Mouse (Mus musculus) embryonic fibroblast, embryonic 13.5 days (primary cell): Measurements from ENCODE around the gene Slc22a6.

Experiments used
- CTCF ChIP-seq: IDR thresholded peaks from 2 replicates; pipeline ENCODE4 v1.5.1; 2011; ENCODE audit warnings: mild to moderate bottlenecking, control low read depth, low read length, moderate library complexity, borderline replicate concordance; ENCODE audit not compliant: insufficient read depth
- POLR2A ChIP-seq: IDR thresholded peaks from 2 replicates; pipeline ENCODE4 v1.6.1; 2011; ENCODE audit warnings: low read depth, mild to moderate bottlenecking, control low read depth, low read length, moderate library complexity

- TF ChIP-seq CTCF: no peak
- no peak for TF ChIP-seq POLR2A
Observed at GRCm38 (mm10) chr19:8655833-8656232, 38.0 kb downstream of the Slc22a6 start.
